Mouse (Mus musculus): ENCODE measurements around the gene Cpne4.
A peak's percentile ranks its signal among the peaks of the same experiment; 100 is the strongest.

Gene Cpne4

GRCm38 (mm10) chr9:105053147-105053557 is 506.1 kb downstream of the Cpne4 start, which contains the start of gene Mrpl3:
Gene Mrpl3, plus strand, starts transcription at chr9:105053239.
- peak; percentile 88 for DNase-seq

- DNase-seq, result no peak
These were observed 506.7 kb downstream of the Cpne4 start for GRCm38 (mm10) chr9:105053812-105054211.

DNA sequence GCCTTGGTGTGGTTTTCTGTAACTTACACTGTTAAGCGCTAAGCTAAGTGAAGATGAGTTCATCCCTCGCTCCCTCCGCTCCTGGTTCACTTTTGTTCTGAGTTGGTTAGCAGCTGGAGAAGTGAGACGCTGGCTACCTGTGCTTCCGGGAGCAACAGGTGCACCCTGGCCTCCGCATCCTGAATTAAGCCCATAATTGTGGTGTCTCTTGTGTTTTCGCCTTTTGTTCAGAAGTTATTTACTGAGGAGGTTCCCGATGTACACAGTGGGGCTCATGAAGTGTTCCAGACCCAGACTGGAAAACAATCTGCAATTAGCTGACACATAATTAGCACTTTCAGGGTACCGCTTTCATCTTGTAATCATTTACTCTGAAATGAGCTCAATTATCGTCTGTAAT is 522.0 kb downstream of the Cpne4 start:
- DNase-seq, result no peak

GRCm38 (mm10) chr9:105072991-105073748 is 526.1 kb downstream of the Cpne4 start:
- DNase-seq, result no peak

DNA sequence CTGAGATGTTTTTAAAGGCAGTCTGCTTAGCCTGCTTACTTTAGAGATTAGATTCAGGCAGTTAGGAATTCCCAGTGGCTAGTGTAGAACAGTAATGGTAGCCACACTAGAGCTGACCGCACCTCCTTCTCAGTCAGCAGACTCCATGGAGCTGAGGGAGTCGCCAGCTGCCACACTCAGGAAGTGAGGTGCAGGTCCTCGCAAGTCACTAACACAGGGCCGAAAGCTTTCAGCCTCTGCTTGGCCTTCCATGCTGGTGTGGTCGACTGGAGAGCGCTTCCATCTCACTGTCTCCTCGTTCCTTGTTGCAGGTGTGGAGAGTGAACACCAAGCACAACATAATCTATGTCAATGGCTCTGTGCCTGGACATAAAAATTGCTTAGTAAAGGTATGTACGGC is 527.8 kb downstream of the Cpne4 start:
- DNase-seq, result no peak

- DNase-seq, result no peak
These were observed 529.8 kb downstream of the Cpne4 start for GRCm38 (mm10) chr9:105076756-105077424.

DNA sequence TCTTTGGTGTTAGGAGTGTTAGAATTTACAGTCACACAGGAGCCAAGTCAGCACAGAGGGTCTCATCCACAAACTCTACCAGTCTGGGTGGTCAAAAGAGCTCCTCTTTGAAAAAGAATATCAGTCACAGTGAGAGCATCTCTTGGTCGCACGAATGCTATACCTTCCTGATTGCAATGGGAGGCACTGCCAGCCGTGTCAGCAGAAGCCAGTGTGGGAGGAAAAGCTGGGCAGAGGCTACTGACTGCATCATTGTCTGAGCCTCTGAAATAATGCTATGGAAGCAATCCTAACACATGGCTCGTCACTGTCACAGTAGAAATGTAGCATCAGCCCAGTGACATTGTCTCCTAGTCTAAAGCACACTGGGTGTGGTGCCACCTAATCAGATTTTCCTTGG is 531.4 kb downstream of the Cpne4 start:
- DNase-seq, result no peak

- no peak for DNase-seq
These were observed 533.2 kb downstream of the Cpne4 start for GRCm38 (mm10) chr9:105080246-105080645.

Measured in right cerebral cortex, postnatal 4 days (tissue).